Mouse (Mus musculus) heart, embryonic 12.5 days (tissue): ENCODE results near the gene E130308A19Rik. TPM values are rescaled to one million over a fixed set of nuclear protein-coding genes. Genes with fewer than 3 reads are reported as not detected.

Experiments
- ATAC-seq: fragments of 200-750 bp; cut with Nextera tagmentation; 2 replicates; pipeline ENCODE4 v1.8.0; 2017; ENCODE audit warnings: moderate TSS enrichment, moderate library complexity; ENCODE audit not compliant: insufficient number of reproducible peaks, low FRiP score
- H3K27ac ChIP-seq: fragments of 300-500 bp; sonication (generic); 2 replicates; pipeline ENCODE4 v1.5.1; 2016; ENCODE audit warnings: mild to moderate bottlenecking, moderate library complexity; ENCODE audit not compliant: poor library complexity, severe bottlenecking
- H3K27me3 ChIP-seq: fragments of 300-500 bp; sonication (generic); replicated peaks from 2 replicates; pipeline ENCODE4 v1.6.1; 2016; ENCODE audit warnings: mild to moderate bottlenecking, moderate library complexity
- H3K36me3 ChIP-seq: fragments of 300-500 bp; sonication (generic); 2 replicates; pipeline ENCODE4 v1.6.1; 2016; ENCODE audit warnings: mild to moderate bottlenecking, moderate library complexity
- H3K4me1 ChIP-seq: fragments of 300-500 bp; sonication (generic); replicated peaks from 2 replicates; pipeline ENCODE4 v1.6.1; 2016; ENCODE audit warnings: mild to moderate bottlenecking
- H3K4me2 ChIP-seq: fragments of 300-500 bp; sonication (generic); 2 replicates; pipeline ENCODE4 v1.6.1; 2016; ENCODE audit warnings: mild to moderate bottlenecking, moderate library complexity
- H3K4me3 ChIP-seq: fragments of 300-500 bp; sonication (generic); 2 replicates; pipeline ENCODE4 v1.5.1; 2016; ENCODE audit warnings: mild to moderate bottlenecking
- H3K9ac ChIP-seq: fragments of 300-500 bp; sonication (generic); 2 replicates; pipeline ENCODE4 v1.6.1; 2016; ENCODE audit warnings: mild to moderate bottlenecking, moderate library complexity
- H3K9me3 ChIP-seq: fragments of 300-500 bp; sonication (generic); replicated peaks from 2 replicates; pipeline ENCODE4 v1.6.1; 2016; ENCODE audit warnings: mild to moderate bottlenecking, moderate library complexity
- WGBS: fragments of 180-500 bp; shearing (Covaris S2); methylation state at CpG from one replicate; pipeline ENCODE4 v1.1.7; 2016; 5-methylcytosine and 5-hydroxymethylcytosine counted together
- polyA plus RNA-seq: library from polyadenylated mRNA; unstranded; fragments of >200 nt; fragmentation: Nextera tagmentation; extraction: Ambion mirVana; gene quantifications from 2 replicates; pipeline ENCODE4 v1.2.1, GENCODE M21; 2016

Gene E130308A19Rik
- polyA plus RNA-seq, 1 experiment from 2014 or later: 30.1 TPM

DNA sequence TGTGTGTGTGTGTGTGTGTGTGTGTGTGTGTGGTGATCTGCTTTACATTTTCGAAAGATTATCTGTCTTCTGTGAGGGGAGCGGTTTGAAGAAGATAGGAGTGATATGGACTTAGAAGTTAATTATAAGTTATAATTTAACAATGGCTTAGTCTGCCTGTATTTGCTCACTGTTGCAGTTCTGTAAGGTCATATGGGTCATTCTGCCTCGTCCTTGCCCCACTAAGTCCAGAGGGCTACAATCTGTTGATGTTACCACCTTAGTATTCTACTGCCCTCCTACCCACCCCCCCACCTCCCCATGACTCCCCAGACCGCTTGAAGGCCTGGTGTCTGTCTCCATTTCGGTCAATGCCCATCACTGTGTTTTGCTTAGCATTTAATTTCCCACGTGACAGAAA is 37.4 kb downstream of the E130308A19Rik start:
- Histone ChIP-seq H3K4me2 (no peak overlapping the region), H3K9ac (no peak overlapping the region), H3K4me1 (peaks cover 21% of the 10 kb centered on the region), H3K27me3 (no peaks in the 10 kb centered on the region), H3K4me3 (no peak overlapping the region), H3K9me3 (peaks cover 4% of the 10 kb centered on the region), H3K36me3 (peaks cover 5% of the 10 kb centered on the region), H3K27ac (no peak overlapping the region)
- no peak for ATAC-seq
- WGBS: 85% methylated on average over 6 of the region's 6 CpGs

GRCm38 (mm10) chr4:59666550-59667317 is 40.7 kb downstream of the E130308A19Rik start:
- Histone ChIP-seq H3K9ac (no peak overlapping the region), H3K36me3 (no peaks in the 10 kb centered on the region), H3K9me3 (peaks cover 4% of the 10 kb centered on the region), H3K4me1 (peaks cover 24% of the 10 kb centered on the region), H3K27me3 (no peaks in the 10 kb centered on the region), H3K4me2 (no peak overlapping the region), H3K4me3 (no peak overlapping the region), H3K27ac (peak overlapping the region; percentile 39; the same call in 1 of the 2 replicates)
- WGBS: 53% methylated on average over 3 of the region's 3 CpGs
- no peak for ATAC-seq

DNA sequence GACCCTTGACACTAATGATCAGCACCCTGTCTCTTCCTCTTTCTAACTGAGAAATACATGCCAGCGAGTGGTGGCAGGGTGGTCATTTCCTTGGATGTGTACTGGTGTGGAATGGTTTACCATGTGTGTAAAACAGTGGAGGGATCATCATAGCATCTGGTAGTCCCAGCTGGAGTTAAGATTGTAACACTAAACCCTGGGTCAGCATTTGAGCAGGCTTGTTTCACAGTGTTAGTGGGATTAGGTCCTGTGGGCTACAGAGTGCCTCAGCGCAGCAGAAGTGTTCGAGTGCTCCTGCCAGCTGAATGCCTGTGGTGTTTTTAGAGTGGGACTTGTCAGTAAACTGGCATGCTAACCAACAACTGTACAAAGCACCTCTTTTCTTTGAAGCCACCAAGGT is 42.0 kb downstream of the E130308A19Rik start:
- ATAC-seq: no peak
- Histone ChIP-seq H3K4me1 (peaks cover 24% of the 10 kb centered on the region), H3K4me2 (no peak overlapping the region), H3K27me3 (no peaks in the 10 kb centered on the region), H3K4me3 (no peak overlapping the region), H3K27ac (no peak overlapping the region), H3K9me3 (peaks cover 4% of the 10 kb centered on the region), H3K9ac (no peak overlapping the region), H3K36me3 (no peaks in the 10 kb centered on the region)
- 66% methylated on average over 3 of the region's 3 CpGs for WGBS

DNA sequence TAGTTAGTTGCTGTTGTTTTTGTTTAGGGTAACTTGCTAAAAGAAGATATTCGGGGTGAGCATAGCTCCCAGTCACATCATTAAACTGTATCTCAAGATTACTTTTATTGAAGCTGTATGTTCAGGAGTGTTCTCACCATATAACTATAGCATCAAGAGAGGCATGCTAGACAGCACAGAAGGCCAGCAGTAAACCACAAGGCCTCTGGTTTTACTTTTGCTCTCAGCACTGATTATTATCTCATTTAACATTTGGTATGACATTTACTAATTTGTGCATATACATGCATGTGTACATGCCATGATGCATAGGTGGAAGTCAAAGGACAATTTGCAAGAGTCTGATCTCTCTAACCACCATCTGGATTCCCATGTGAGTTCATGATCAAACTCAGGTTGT is 43.1 kb downstream of the E130308A19Rik start:
- 98% methylated on average over 1 of the region's 1 CpGs for WGBS
- peaks cover 24% of the 10 kb centered on the region for H3K4me1 ChIP-seq
- ATAC-seq: no peak

GRCm38 (mm10) chr4:59670015-59670414 is 44.0 kb downstream of the E130308A19Rik start:
- Histone ChIP-seq H3K9ac (no peak overlapping the region), H3K27me3 (no peaks in the 10 kb centered on the region), H3K36me3 (no peaks in the 10 kb centered on the region), H3K4me3 (no peak overlapping the region), H3K27ac (no peak overlapping the region), H3K4me2 (no peak overlapping the region), H3K4me1 (peaks cover 27% of the 10 kb centered on the region), H3K9me3 (no peaks in the 10 kb centered on the region)
- 73% methylated on average over 2 of the region's 2 CpGs for WGBS
- no peak for ATAC-seq

More for the DNA sequence above, 43.1 kb downstream of the E130308A19Rik start:
- no peak overlapping the region for H3K9ac ChIP-seq
- H3K27me3 ChIP-seq: no peaks in the 10 kb centered on the region
- H3K27ac ChIP-seq: no peak overlapping the region
- no peaks in the 10 kb centered on the region for H3K36me3 ChIP-seq
- no peak overlapping the region for H3K4me2 ChIP-seq
- H3K9me3 ChIP-seq: peaks cover 4% of the 10 kb centered on the region
- H3K4me3 ChIP-seq: no peak overlapping the region

DNA sequence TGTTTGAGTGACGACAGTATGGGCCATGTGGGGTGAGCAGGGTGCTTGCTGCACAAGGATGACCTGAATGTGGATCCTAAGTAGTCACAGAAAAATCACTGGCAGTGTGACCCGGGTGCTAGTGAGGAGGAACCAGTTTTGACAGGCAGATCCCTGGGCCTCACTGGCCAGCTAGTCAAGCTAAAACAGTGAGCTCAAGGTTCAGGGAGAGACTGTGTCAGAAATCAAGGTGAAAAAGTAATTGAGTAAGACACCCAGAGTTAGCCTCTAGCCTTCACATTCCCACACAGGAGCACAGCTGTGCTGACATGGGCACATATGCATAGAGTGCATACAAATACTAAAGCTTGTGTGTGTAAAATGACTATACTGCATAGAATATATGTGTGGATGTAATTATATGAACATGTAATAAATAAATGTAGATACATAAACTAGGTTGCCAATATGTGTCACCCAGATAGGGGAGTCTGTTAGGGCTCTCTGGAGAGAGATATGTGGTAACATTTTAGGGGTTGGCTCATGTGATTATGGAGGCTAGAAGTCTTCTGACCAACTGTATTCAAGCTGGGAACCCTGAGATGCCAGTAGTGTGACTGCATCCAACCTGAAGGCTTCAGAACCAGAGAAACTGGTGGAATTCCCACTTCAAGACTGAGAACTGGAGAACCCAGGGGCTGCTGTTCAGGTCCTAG is 47.6 kb downstream of the E130308A19Rik start:
- no peak overlapping the region for H3K27ac ChIP-seq
- no peaks in the 10 kb centered on the region for H3K27me3 ChIP-seq
- H3K4me3 ChIP-seq: no peak overlapping the region
- no peaks in the 10 kb centered on the region for H3K9me3 ChIP-seq
- no peak for ATAC-seq
- no peak overlapping the region for H3K4me2 ChIP-seq
- WGBS: 73% methylated on average over 2 of the region's 2 CpGs
- H3K9ac ChIP-seq: no peak overlapping the region
- H3K36me3 ChIP-seq: no peaks in the 10 kb centered on the region
- peaks cover 9% of the 10 kb centered on the region for H3K4me1 ChIP-seq

- no peak overlapping the region for H3K4me2 ChIP-seq
- no peak for ATAC-seq
- H3K27me3 ChIP-seq: no peaks in the 10 kb centered on the region
- no peak overlapping the region for H3K27ac ChIP-seq
- H3K9me3 ChIP-seq: no peaks in the 10 kb centered on the region
- H3K4me3 ChIP-seq: no peak overlapping the region
- peaks cover 9% of the 10 kb centered on the region for H3K4me1 ChIP-seq
- no peaks in the 10 kb centered on the region for H3K36me3 ChIP-seq
- no peak overlapping the region for H3K9ac ChIP-seq
- WGBS: 77% methylated on average over 8 of the region's 8 CpGs
These were observed 49.1 kb downstream of the E130308A19Rik start for GRCm38 (mm10) chr4:59674929-59675679.

DNA sequence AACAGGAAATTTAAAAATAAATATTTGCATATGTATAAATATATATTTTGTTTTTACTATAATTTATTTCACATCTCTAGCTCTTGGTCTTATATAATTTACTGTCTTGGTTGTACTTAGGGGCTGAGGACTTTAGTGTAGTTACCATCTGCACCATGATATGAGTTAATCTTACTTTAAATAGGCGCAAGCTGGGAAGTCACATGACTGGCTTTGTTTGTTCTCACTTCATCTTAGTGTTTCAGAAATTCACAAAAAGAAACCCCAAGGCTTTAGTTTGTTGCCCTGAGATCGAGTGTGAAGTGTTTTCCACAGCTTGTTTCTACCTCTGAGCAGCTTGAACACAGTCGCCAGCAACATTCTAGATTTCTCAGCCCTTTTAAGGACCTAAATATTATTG is 49.7 kb downstream of the E130308A19Rik start:
- Histone ChIP-seq H3K36me3 (no peaks in the 10 kb centered on the region), H3K27me3 (no peaks in the 10 kb centered on the region), H3K4me1 (peaks cover 13% of the 10 kb centered on the region), H3K4me2 (no peak overlapping the region), H3K9ac (no peak overlapping the region), H3K9me3 (no peaks in the 10 kb centered on the region), H3K4me3 (no peak overlapping the region), H3K27ac (no peak overlapping the region)
- no peak for ATAC-seq
- 72% methylated on average over 3 of the region's 3 CpGs for WGBS

DNA sequence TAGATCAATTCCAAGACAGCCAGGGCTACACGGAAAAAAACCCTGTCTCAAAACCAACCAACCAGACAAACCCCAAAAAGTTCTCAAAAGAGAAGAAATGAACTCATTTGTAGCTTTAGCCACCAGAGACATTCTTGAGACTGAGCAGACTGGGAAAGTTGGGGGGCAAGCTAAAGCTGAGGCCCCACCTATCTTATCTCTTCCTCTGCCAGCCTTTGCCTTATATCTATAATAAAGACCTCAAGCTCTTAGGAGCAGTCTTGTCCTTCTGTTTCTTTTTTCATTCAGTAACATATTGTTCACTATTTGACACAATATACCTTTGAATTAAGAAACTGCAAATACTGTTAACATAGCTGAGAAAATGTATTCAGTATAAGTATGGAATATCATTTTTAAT is 55.4 kb downstream of the E130308A19Rik start:
- H3K9me3 ChIP-seq: no peaks in the 10 kb centered on the region
- no peaks in the 10 kb centered on the region for H3K27me3 ChIP-seq
- H3K9ac ChIP-seq: no peak overlapping the region
- H3K4me1 ChIP-seq: peaks cover 38% of the 10 kb centered on the region
- no peak overlapping the region for H3K4me2 ChIP-seq
- ATAC-seq: no peak
- 93% methylated on average over 1 of the region's 1 CpGs for WGBS
- H3K27ac ChIP-seq: no peak overlapping the region
- no peak overlapping the region for H3K4me3 ChIP-seq
- H3K36me3 ChIP-seq: no peaks in the 10 kb centered on the region

DNA sequence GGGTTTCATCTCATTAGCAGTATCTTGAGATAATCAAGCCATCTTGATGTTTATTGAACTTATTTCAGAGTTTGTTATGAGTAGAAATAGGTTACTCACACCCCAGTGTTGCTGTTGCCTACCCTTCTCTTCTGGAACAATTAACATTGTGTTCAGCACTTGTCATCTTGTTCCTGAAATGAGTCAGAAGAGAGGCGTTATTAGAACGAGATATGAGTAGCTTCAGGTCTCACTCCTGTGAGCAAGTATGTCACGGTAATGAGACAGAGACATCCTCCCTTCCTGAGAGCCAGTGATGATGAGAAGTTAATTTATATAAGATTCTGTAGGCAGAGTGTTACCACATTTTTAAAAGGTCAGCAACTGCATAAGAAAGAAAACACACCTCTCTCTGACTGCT is 56.5 kb downstream of the E130308A19Rik start:
- Histone ChIP-seq H3K9me3 (no peaks in the 10 kb centered on the region), H3K4me2 (no peak overlapping the region), H3K4me1 (peaks cover 38% of the 10 kb centered on the region), H3K36me3 (no peaks in the 10 kb centered on the region), H3K9ac (no peak overlapping the region), H3K27me3 (no peaks in the 10 kb centered on the region), H3K27ac (no peak overlapping the region), H3K4me3 (no peak overlapping the region)
- ATAC-seq: no peak
- 31% methylated on average over 3 of the region's 3 CpGs for WGBS

DNA sequence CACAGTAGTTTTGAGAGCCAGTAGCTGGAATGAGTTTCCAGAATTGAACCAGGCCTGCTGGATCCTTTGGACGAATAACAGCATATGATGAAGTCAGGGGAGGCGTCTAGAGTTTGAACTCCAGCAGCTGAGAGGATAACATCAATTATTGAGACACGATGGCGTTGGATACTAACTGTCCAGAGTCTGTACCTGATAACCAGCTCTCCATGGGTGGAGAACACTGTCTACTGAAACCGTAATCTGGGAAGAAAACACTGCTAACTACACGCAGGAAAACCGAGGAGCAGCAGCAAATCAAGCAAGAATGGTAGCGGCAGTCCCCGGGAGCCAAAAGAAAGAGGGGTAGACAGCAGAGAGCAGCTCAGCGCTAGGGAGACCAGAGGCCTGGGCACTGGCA is 56.9 kb downstream of the E130308A19Rik start:
- H3K9me3 ChIP-seq: no peaks in the 10 kb centered on the region
- H3K4me3 ChIP-seq: no peak overlapping the region
- no peak overlapping the region for H3K27ac ChIP-seq
- H3K9ac ChIP-seq: no peak overlapping the region
- ATAC-seq: no peak
- no peaks in the 10 kb centered on the region for H3K27me3 ChIP-seq
- no peaks in the 10 kb centered on the region for H3K36me3 ChIP-seq
- H3K4me2 ChIP-seq: no peak overlapping the region
- peaks cover 38% of the 10 kb centered on the region for H3K4me1 ChIP-seq
- 63% methylated on average over 10 of the region's 10 CpGs for WGBS
